Mouse (Mus musculus) embryonic facial prominence, embryonic 15.5 days (tissue): ENCODE data around the gene Trappc5. TPM values are rescaled to one million over a fixed set of nuclear protein-coding genes. Genes with fewer than 3 reads are reported as not detected.

Source experiments
- ATAC-seq: fragments of 200-750 bp; cut with Nextera tagmentation; 2 replicates; pipeline ENCODE4 v1.8.0; 2017; ENCODE audit warnings: low read depth, moderate TSS enrichment; ENCODE audit not compliant: insufficient number of reproducible peaks, low FRiP score, low TSS enrichment
- H3K27ac ChIP-seq: fragments of 300-500 bp; sonication (generic); replicated peaks from 2 replicates; pipeline ENCODE4 v1.5.1; 2015; ENCODE audit warnings: mild to moderate bottlenecking, inconsistent platforms
- H3K27me3 ChIP-seq: fragments of 300-500 bp; sonication (generic); 2 replicates; pipeline ENCODE4 v1.6.1; 2015; ENCODE audit warnings: inconsistent platforms
- H3K36me3 ChIP-seq: fragments of 300-500 bp; sonication (generic); 2 replicates; pipeline ENCODE4 v1.6.1; 2015; ENCODE audit warnings: mild to moderate bottlenecking, inconsistent platforms
- H3K4me1 ChIP-seq: fragments of 300-500 bp; sonication (generic); 2 replicates; pipeline ENCODE4 v1.6.1; 2015; ENCODE audit warnings: inconsistent platforms
- H3K4me2 ChIP-seq: fragments of 300-500 bp; sonication (generic); replicated peaks from 2 replicates; pipeline ENCODE4 v1.6.1; 2015; ENCODE audit warnings: mild to moderate bottlenecking, inconsistent platforms
- H3K4me3 ChIP-seq: fragments of 300-500 bp; sonication (generic); replicated peaks from 2 replicates; pipeline ENCODE4 v1.5.1; 2015; ENCODE audit warnings: mild to moderate bottlenecking, inconsistent platforms
- H3K9ac ChIP-seq: fragments of 300-500 bp; sonication (generic); 2 replicates; pipeline ENCODE4 v1.6.1; 2015; ENCODE audit warnings: inconsistent platforms
- H3K9me3 ChIP-seq: fragments of 300-500 bp; sonication (generic); replicated peaks from 2 replicates; pipeline ENCODE4 v1.6.1; 2016; ENCODE audit warnings: inconsistent platforms
- WGBS: fragments of 180-500 bp; shearing (Covaris S2); methylation state at CpG from one replicate; pipeline ENCODE4 v1.1.7; 2015; 5-methylcytosine and 5-hydroxymethylcytosine counted together
- polyA plus RNA-seq: library from polyadenylated mRNA; unstranded; fragments of >200 nt; fragmentation: Nextera tagmentation; extraction: Ambion mirVana; gene quantifications from 2 replicates; pipeline ENCODE4 v1.2.1, GENCODE M21; 2015

Gene Trappc5
- polyA plus RNA-seq, 1 experiment from 2014 or later = 40.6 TPM

DNA sequence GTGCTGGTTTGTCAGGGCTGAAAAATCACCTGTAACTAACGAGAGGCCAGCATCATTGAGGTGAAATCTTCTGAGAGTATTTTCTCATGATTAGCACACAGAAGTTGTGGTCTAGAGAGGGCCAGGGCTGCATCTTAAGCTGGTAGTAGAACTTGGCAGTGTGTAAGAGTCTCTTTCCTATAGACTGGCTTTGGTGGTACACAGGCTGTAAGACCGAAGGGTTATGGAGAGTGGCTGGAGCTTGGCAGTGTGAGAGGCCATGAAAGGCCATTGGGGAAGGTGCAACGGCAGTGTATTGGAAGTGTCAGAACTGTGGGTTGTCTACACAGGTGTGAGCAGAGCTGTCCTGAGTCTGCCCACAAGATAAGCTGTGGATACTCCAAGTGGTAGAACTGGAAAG, 34.2 kb downstream of the Trappc5 start:
- 74% methylated on average over 3 of the region's 3 CpGs for WGBS
- no peaks in the 10 kb centered on the region for H3K9me3 ChIP-seq
- H3K36me3 ChIP-seq = no peaks in the 10 kb centered on the region
- no peak for ATAC-seq
- no peaks in the 10 kb centered on the region for H3K4me1 ChIP-seq
- no peak overlapping the region for H3K4me3 ChIP-seq
- H3K9ac ChIP-seq = no peak overlapping the region
- H3K4me2 ChIP-seq = no peak overlapping the region
- H3K27ac ChIP-seq = no peak overlapping the region
- H3K27me3 ChIP-seq = no peaks in the 10 kb centered on the region

DNA sequence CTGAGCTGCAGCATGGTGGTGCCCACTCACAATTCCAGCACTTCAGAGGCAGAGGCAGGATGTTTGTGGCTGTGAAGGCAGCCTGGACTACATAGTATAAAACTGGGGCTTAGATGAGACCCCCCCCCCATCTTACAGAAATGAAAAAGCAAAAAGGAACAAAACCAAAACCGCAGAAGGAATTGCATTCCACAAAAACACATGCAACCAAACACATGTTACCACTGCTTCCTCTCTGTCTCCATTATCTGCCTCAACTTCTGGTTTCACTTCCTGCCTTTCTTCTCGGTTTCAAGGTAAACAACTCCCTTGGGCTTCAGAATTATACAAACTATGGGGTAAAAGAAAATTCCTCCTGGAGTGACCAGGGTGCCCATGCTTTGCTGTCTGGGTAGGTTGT, 35.5 kb downstream of the Trappc5 start:
- no peaks in the 10 kb centered on the region for H3K36me3 ChIP-seq
- no peak overlapping the region for H3K9ac ChIP-seq
- no peak overlapping the region for H3K4me2 ChIP-seq
- no peak overlapping the region for H3K4me3 ChIP-seq
- H3K4me1 ChIP-seq = no peaks in the 10 kb centered on the region
- 49% methylated on average over 2 of the region's 2 CpGs for WGBS
- no peak for ATAC-seq
- no peaks in the 10 kb centered on the region for H3K9me3 ChIP-seq
- no peak overlapping the region for H3K27ac ChIP-seq
- H3K27me3 ChIP-seq = no peaks in the 10 kb centered on the region

DNA sequence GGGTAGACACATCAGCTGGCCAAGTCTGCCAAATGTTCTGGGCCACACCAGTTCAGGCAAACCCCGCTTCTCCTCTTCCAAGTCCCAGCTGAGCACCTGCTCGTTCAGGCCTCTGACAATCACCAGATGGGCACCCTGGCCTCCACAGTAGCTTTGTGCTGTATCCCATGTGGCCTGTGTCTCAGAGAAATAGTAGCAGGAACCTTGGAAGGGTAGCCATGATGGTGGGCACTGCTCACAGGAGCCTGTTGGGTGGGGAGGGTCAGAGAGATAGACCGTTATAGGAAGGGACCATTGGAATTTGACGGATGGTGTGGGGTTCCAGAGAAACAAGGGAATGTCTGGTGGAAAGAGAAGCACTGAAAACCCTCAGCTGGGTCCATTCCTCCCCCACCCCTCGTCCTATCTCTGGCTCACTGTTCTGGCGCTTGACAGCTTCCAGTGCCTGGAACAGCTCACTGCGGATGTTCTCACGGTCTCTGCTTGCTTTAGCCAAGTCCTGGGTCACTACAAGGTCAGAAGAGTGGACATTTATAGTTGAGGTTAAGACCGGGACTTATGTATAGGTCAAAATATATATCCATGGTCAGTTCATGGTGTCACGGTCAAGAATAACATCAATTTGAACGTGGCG, 41.3 kb downstream of the Trappc5 start:
- WGBS = 80% methylated on average over 12 of the region's 12 CpGs

DNA sequence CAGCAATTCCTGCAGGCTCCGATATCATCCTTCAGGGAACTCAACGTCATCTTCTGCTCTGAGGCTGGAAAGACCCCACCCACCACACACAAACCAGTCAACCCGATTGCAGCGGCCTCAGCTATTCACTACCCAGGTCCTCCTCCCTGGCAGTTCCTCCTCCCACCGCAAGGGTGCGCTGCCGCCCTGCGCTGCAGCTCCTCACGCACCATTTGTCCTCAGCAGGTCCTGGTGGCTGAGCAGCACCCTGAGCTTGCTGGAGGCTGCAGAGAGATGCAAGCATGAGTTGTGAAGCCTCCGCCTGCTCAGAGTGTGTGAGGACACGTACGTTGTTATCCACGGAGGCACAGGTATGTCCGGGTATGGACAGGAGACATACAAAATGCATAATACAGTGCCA, 42.5 kb downstream of the Trappc5 start:
- Histone ChIP-seq H3K27me3 (no peaks in the 10 kb centered on the region), H3K9me3 (no peaks in the 10 kb centered on the region), H3K4me3 (no peak overlapping the region), H3K4me1 (no peaks in the 10 kb centered on the region), H3K27ac (no peak overlapping the region), H3K9ac (no peak overlapping the region), H3K36me3 (no peaks in the 10 kb centered on the region), H3K4me2 (no peak overlapping the region)
- ATAC-seq = no peak
- WGBS = 14% methylated on average over 14 of the region's 14 CpGs

More for the DNA sequence above, 41.3 kb downstream of the Trappc5 start:
- Histone ChIP-seq H3K27me3 (no peaks in the 10 kb centered on the region), H3K4me2 (no peak overlapping the region), H3K27ac (no peak overlapping the region), H3K4me1 (no peaks in the 10 kb centered on the region), H3K4me3 (no peak overlapping the region), H3K9ac (no peak overlapping the region), H3K9me3 (no peaks in the 10 kb centered on the region), H3K36me3 (no peaks in the 10 kb centered on the region)
- no peak for ATAC-seq

DNA sequence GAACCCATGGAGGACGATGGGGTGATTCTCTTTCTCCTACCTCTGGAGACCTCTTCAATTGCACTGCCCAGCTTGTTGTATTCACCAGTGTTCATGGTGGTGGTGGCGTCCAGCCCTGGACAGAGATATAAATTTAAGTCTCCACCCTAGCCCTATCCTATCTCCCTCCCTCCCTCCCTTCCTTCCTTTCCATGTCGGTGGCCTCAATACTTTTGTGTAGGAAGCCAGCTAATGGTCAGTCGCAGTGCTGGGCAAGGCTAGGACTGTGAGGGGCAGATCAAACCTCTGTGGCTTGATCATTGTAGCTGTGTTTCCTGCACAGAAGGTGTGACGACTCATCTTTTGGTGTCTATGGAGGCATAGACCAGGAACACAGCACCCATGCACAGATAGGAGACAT, 44.5 kb downstream of the Trappc5 start, which contains the start of gene Clec4g:
Gene Clec4g (minus strand): TSS at position 101 of the 400 bp plus-strand sequence.
- WGBS = 70% methylated on average over 5 of the region's 5 CpGs

DNA sequence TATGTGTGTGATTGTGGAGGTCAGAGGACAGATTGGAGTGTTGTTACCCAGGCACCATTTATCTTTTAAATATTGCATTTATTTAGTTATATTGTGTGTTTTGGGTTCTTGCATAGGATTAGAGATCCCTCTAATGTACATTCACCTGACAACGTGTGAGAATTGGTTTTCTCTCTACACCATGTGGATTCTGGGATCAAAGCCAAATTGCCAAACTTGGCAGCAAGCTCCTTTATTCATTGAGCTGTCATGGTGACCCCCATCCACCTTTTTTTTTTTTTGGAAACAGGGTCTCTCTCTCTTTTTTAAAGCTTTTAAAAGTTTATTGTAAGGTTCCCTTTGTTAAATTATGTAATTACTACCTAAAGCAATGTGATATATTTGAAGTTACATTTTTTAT, 44.9 kb downstream of the Trappc5 start:
- H3K36me3 ChIP-seq = no peaks in the 10 kb centered on the region
- ATAC-seq = no peak
- no peak overlapping the region for H3K27ac ChIP-seq
- no peaks in the 10 kb centered on the region for H3K27me3 ChIP-seq
- H3K4me3 ChIP-seq = no peak overlapping the region
- no peak overlapping the region for H3K4me2 ChIP-seq
- WGBS = 33% methylated on average over 1 of the region's 1 CpGs
- H3K9ac ChIP-seq = no peak overlapping the region
- H3K9me3 ChIP-seq = no peaks in the 10 kb centered on the region
- no peaks in the 10 kb centered on the region for H3K4me1 ChIP-seq

More for the DNA sequence above, 44.5 kb downstream of the Trappc5 start, which contains the start of gene Clec4g:
- no peak within 1 kb of the TSS for H3K4me2 ChIP-seq
- no peaks in the 10 kb centered on the region for H3K27me3 ChIP-seq
- H3K4me3 ChIP-seq = no peak within 1 kb of the TSS
- no peak within 1 kb of the TSS for H3K27ac ChIP-seq
- H3K9ac ChIP-seq = no peak within 1 kb of the TSS
- no peaks in the 10 kb centered on the region for H3K9me3 ChIP-seq
- ATAC-seq = no peak
- no peaks in the 10 kb centered on the region for H3K4me1 ChIP-seq
- no peaks in the 10 kb centered on the region for H3K36me3 ChIP-seq

Other genes starting within 250 kb of the Trappc5 start
- 5.9 and 9.7 TPM in 2 replicates for gene Pex11g, start 208.6 kb upstream of the Trappc5 start, polyA plus RNA-seq
- not detected in 2 replicates for gene Tex45, start 205.4 kb upstream of the Trappc5 start, polyA plus RNA-seq
- 48.6 and 53.1 TPM in 2 replicates for gene Zfp358, start 183.2 kb upstream of the Trappc5 start, polyA plus RNA-seq
- 55.4 and 65.7 TPM in 2 replicates for gene Mcoln1, start 175.8 kb upstream of the Trappc5 start, polyA plus RNA-seq
- gene Pnpla6, start 160.9 kb upstream of the Trappc5 start, polyA plus RNA-seq = 23.8 and 24.3 TPM in 2 replicates
- gene C330021F23Rik, start 108.3 kb upstream of the Trappc5 start, polyA plus RNA-seq = 0.51 and 0.53 TPM in 2 replicates
- 15.4 and 16.7 TPM in 2 replicates for gene Camsap3, start 89.0 kb upstream of the Trappc5 start, polyA plus RNA-seq
- 53.7 and 55.7 TPM in 2 replicates for gene Xab2, start 55.0 kb upstream of the Trappc5 start, polyA plus RNA-seq
- gene Pet100, start 54.8 kb upstream of the Trappc5 start, polyA plus RNA-seq = 103 and 116 TPM in 2 replicates
- gene Pcp2, start 50.8 kb upstream of the Trappc5 start, polyA plus RNA-seq = 0.11 and 0.43 TPM in 2 replicates
- gene Stxbp2, start 45.3 kb upstream of the Trappc5 start, polyA plus RNA-seq = 48.4 and 56.0 TPM in 2 replicates
- gene Retn, start 20.5 kb upstream of the Trappc5 start, polyA plus RNA-seq = not detected in 2 replicates
- 0.28 and 0.98 TPM in 2 replicates for gene Mcemp1, start 10.5 kb upstream of the Trappc5 start, polyA plus RNA-seq
- 8.1 and 10.7 TPM in 2 replicates for gene Fcor, start 3.9 kb upstream of the Trappc5 start, polyA plus RNA-seq
- gene Fcer2a, start 17.9 kb downstream of the Trappc5 start, polyA plus RNA-seq = 0.16 and 0.26 TPM in 2 replicates
- gene Clec4g, start 44.4 kb downstream of the Trappc5 start, polyA plus RNA-seq = not detected in 2 replicates
- 0.22 and 0.61 TPM in 2 replicates for gene Cd209a, start 72.7 kb downstream of the Trappc5 start, polyA plus RNA-seq
- gene Cd209e, start 178.0 kb downstream of the Trappc5 start, polyA plus RNA-seq = not detected in 2 replicates
- not detected in 2 replicates for gene Cd209d, start 202.3 kb downstream of the Trappc5 start, polyA plus RNA-seq